Mouse (Mus musculus): ENCODE measurements around the gene Fxyd1.

DNA sequence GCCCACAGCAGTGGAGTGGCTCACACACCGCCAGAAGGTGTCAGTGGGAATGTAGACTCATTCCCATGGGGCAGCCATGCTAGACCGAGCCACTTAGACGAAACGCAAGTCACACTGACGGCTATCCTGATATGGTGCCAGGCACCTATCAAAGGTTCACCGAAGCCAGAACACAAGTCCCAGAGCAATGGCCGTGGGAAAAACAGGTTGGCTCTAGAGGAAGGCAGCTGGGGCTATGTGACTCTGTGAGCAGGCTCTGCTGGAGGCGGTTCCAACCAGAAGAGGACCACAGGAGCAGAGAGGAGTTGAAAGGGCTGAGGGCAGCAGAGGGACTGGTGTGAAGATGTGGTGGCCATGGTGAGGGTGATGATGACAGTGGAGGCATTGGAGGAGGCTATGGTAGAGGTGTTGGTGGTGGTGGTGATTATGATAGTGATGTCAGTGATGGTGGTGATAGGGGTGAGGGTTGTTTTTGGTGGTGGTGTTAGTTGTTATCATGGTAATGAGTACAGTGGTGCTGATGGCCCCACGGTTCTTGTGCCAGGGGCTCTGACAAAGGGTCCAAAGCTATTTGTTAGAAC lies 29.3 kb upstream of the Fxyd1 start:
- TF ChIP-seq CTCF (conservative IDR thresholded peaks at IDR 0.05; ENCODE audit: insufficient read depth, insufficient read length, low read depth, low read length) (no peak), POLR2A (IDR thresholded peaks at IDR 0.05; ENCODE audit: low read depth, low read length) (no peak)
